Mouse (Mus musculus) embryo, embryonic 10 days (tissue): ENCODE measurements around the gene Ogfod3.

Source experiments
- DNase-seq: peaks from one replicate; pipeline ENCODE4 v3.0.0-alpha.2; 2015; ENCODE audit warnings: low spot score

Ogfod3 gene

GRCm38 (mm10) chr11:121198622-121199021 lies 5.9 kb downstream of the Ogfod3 start:
- DNase-seq, result no peak

GRCm38 (mm10) chr11:121193415-121193814 lies 11.1 kb downstream of the Ogfod3 start:
- no peak for DNase-seq

DNA sequence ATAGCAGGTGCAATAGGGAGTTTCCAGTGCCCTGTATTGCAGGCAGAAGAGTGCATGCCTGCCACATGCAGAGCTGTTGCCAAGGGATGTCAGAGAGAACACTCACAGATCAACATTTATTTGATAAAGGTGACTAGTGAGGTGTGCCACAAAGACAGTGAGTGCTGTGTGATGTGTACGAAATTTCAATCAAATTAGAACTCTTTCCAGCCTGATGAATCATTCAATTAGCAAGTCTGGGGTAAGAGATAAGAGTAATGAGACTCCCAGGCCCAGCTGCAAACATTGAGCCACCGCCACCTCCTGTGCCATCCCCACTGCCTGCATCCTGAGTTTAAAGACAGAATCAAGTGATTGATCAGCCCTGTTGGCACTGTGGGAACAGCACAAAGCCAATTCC lies 11.8 kb downstream of the Ogfod3 start:
- no peak for DNase-seq

- no peak for DNase-seq
Measured at GRCm38 (mm10) chr11:121189681-121190080, 14.8 kb downstream of the Ogfod3 start.

DNA sequence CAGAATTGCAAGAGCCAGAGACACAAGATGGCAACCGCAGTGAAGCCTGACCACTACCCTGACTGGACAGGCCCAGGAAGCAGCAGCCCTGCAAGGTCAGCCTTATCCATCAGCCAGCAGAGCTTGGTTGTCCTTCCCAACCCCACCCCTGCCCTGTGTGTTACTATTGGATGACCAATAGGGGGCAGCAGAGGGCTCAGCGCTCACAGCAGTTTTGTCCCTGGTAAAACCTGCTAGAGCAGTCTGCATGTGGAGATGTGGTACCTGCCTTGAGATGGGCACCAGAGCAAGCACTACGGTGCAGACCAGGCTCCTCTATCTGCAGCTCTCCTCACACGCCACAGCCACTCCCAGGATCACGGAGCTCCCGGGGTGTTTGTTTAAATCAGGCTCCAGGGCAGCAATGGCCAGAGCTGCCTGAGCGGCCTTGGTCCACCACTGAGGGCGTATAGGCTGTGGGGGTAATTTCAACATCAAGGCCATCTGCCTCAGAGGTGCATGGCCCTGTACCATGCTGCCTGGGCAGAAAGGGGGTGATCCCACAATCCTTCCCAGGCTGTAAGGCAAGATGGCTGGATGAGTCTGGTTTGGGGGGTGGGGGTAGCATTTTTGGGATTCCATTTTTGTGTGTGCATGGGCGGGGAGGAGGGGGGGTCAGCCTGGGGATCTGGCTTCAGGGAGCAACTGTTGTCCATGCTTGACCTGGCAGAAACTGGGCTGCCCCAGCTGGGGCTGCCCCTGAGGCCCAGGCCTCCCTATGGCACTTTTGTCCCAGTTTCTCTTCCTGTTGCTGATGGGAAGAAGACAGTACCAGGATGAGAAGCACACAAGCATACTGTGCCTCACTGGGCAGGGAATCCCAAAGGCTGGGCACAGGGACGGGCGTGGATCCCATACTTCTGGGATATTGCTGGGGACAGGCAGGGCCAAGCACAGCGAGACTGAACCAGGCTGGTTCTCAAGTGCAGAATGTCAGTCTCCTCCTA lies 27.9 kb downstream of the Ogfod3 start:
- DNase-seq, result peak; percentile 75

DNA sequence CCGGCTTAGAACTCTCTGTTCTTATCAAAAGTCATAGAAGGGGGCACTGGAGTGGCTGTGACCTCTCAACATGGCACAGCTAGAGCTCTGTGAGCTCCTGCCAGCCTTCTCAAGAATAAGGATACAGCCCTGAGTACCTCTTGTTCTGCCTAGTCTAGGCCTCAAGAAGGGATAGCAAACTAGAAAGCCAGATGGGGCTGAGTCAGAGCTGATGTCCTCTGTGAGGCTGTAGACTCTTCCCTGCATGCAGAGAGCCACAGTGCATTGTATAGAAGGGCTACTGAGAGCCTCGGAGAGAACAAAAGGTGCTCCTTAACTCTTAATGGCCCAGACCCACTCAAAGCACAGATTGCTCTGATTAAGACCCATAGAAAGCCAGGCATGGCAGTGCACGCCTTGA lies 30.3 kb downstream of the Ogfod3 start:
- DNase-seq, result no peak

GRCm38 (mm10) chr11:121173203-121173602 lies 31.3 kb downstream of the Ogfod3 start:
- no peak for DNase-seq

GRCm38 (mm10) chr11:121163751-121164150 lies 40.8 kb downstream of the Ogfod3 start:
- DNase-seq, result no peak

GRCm38 (mm10) chr11:121160636-121161346 lies 43.7 kb downstream of the Ogfod3 start:
- DNase-seq, result no peak

DNA sequence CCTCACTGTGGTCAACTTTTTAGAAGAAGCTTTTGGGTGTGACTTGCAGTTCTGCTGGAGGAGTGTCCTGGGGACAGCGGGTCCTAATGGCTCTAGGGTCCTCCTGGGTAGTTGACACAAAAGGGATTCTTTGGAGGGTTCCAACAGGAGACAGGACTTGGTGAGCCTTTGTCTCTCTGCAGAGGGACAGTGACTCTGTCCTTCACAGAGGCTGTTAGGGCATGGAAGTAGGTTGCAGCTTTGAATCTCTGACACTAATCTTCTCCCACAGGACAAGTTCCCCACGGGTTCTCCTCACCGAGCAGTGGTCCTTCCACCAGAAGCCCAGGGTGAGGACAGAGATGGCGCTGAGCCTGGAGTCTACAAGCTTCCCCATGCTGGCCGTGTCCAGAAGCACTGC lies 44.5 kb downstream of the Ogfod3 start, which contains the start of gene Uts2r:
Uts2r (plus strand) TSS at position 301 of the 400 bp plus-strand sequence.
- DNase-seq, result no peak

DNA sequence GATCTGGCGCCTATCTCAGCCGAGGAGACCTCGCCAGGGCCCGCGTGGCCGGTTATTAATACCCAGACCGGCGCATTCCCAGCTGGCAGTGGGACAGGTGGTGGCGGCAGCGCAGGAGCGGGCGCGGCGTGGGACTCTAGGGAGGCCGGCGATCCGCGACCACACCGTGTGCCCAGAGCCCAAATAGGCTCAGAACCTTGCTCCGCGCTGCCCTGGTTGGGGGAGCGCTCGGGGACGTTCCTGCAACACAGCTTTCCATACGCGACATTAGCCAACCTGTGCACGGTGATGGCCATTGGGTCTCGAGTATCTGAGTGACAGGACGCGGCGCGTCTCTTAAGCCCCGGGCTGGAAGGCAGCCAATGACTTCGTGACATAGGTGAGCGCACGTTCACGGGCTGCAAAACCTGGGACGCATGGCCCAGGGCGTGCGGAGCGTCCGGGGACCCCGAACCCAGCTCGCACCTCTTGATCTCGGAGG lies 48.1 kb downstream of the Ogfod3 start:
- DNase-seq, result peak; percentile 50

DNA sequence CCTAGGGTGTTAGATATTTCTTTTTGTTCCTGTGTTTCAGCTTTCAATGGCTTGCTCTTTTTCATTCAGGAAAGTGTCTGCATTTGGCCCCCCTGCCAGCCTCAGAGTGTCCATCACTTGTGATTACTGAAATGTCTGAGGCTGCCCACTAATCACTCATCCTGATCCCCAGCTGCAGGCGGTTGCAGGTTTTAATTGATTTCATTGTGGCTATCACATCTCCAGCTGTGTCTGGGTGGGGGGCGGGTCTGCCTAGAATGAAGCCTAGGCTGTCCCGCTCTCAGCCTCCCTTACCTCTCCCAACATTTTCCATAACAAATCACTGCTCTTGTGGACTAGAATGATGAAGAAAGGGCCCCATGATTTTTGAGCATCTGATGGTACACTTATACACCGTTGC lies 50.3 kb downstream of the Ogfod3 start:
- no peak for DNase-seq

DNA sequence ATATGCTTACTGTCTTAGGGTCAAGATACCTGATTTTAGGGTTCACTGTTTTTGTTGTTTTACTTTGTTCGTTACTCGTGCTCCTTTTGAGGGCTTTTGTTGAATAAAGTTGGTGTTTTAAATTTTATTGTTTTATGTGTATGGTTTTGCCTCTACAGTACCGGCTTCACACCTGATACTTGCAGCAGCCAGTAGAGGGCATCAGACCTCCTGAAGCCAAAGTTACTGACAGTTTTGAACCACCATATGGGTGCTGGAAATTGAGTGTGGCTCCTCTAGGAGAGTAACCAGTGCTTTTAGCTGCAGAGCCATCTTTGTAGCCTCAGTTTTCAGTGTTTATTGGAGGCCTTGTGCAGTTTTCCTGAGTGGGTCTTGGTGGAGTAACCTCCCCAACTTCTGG lies 56.3 kb downstream of the Ogfod3 start:
- DNase-seq, result no peak

DNA sequence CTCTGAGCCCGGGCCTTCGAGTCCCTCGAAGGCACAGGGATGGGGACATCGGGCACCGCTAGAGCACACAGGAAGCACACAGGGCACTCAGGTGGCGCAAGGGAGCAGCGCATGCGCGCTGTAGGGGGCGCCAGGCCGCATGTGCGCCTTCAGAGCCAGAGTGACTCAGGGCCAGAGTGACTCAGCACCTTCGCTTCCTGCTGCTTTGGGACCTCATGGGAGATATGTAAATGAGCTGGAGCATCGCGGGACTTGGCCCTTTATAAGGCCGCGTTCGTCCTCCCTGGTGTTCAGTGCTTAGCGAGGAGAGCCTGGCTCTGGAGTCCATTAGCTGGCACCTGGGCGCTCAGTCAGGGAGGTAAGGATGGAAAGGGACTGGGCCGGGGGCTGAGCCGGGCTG lies 58.6 kb downstream of the Ogfod3 start, which contains the start of gene Tex19.1:
Tex19.1 (plus strand) TSS at position 279 of the 400 bp plus-strand sequence.
- no peak for DNase-seq

- no peak for DNase-seq
Measured at GRCm38 (mm10) chr11:121143325-121144015, 61.0 kb downstream of the Ogfod3 start.

GRCm38 (mm10) chr11:121138732-121139131 lies 65.8 kb downstream of the Ogfod3 start:
- DNase-seq, result no peak

DNA sequence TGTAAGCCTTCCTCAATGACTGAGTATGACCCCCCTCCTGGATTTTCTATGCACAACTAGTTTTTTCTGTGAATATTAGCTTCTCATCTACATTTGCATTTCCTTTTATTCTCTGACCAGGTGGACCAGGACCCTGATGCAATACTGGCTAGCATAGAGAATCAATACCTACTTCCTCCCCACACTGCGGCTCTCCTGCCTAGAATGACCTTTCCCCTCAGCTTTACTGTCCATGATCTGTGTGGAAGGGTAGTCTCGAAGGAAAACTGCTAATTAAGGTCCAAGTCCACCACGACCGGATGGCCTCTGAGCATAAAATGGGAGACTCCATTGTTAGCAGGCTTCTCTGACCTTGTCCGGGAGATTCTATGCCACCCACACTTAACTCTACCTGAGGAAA lies 66.8 kb downstream of the Ogfod3 start:
- no peak for DNase-seq

DNA sequence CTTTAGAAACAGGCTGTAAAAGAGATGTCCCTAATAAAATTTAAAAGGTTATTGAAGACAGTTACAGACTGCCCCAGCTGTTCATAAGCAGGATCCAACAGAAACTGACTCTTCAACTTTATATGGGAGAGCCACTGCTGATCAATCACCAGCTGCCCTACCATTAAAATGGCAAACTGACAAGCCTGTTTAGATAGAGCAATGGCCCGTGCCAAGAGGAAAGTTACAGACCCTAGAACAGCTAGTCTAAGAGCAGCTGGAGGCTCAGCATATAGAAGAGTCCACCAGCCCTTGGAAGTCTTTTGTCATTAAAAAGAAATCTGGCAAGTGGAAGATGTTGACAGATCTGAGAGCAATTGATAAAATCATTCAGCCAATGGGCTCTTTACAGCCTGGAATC lies 69.9 kb downstream of the Ogfod3 start:
- no peak for DNase-seq

DNA sequence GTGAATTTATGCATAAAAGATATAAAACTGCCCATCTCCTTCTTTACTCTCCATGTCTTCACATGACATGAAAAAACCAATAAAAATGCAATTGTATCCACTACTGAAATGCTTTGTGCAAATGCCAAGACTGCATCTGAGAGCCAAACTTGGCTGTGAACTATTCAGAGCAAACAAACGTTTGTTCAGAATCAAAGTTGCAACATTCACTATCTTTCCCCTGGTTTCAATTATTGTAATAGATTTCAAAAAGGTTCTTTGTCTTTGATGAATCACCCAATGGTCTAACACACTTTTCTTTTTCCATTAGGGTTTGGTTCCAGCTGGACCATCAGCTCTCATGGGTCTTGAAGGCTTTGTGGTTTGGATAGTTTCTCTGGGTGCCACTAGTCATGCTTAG lies 74.9 kb downstream of the Ogfod3 start:
- DNase-seq, result no peak
